Mouse (Mus musculus) testis, adult 2 months (tissue): ENCODE measurements around the gene Ptgir. TPM values are rescaled to one million over a fixed set of nuclear protein-coding genes. Genes with fewer than 3 reads are reported as not detected.

ENCODE experiments used
- H3K27ac ChIP-seq: fragments of 200-500 bp; 2 replicates; pipeline ENCODE4 v1.5.1; 2012; ENCODE audit warnings: low read depth, low read length; ENCODE audit not compliant: control insufficient read depth, insufficient read depth
- H3K27me3 ChIP-seq: fragments of 200-500 bp; 2 replicates; pipeline ENCODE4 v1.6.1; 2012; ENCODE audit warnings: mild to moderate bottlenecking, low read length, moderate library complexity; ENCODE audit not compliant: control insufficient read depth, insufficient read depth
- H3K36me3 ChIP-seq: fragments of 200-500 bp; 2 replicates; pipeline ENCODE4 v1.6.1; 2012; ENCODE audit warnings: mild to moderate bottlenecking, low read length; ENCODE audit not compliant: control insufficient read depth, insufficient read depth
- H3K4me1 ChIP-seq: fragments of 200-500 bp; 2 replicates; pipeline ENCODE4 v1.6.1; 2012; ENCODE audit warnings: low read length; ENCODE audit not compliant: control insufficient read depth, insufficient read depth
- H3K4me3 ChIP-seq: fragments of 200-500 bp; 2 replicates; pipeline ENCODE4 v1.5.1; 2012; ENCODE audit warnings: low read depth, mild to moderate bottlenecking, low read length, moderate library complexity, mixed read lengths; ENCODE audit not compliant: control insufficient read depth
- CTCF ChIP-seq: fragments of 200-500 bp; IDR thresholded peaks from 2 replicates; pipeline ENCODE4 v1.5.1; 2012; ENCODE audit warnings: low read depth, mild to moderate bottlenecking, inconsistent platforms, low read length, moderate library complexity; ENCODE audit not compliant: control insufficient read depth, insufficient read depth, insufficient replicate concordance
- POLR2A ChIP-seq: fragments of 200-500 bp; IDR thresholded peaks from 2 replicates; pipeline ENCODE4 v1.6.1; 2012; ENCODE audit warnings: low read depth, mild to moderate bottlenecking, inconsistent platforms, low read length, moderate library complexity; ENCODE audit not compliant: control insufficient read depth
- polyA plus RNA-seq: library from polyadenylated mRNA; depleted of rRNA; stranded (reverse); fragments of >200 nt; gene quantifications from 2 replicates; pipeline ENCODE4 v1.2.3, GENCODE M21; 2012

Ptgir gene
- polyA plus RNA-seq, 1 experiment: 0.20 TPM

GRCm38 (mm10) chr7:16911904-16912303, 5.6 kb downstream of the Ptgir start:
- H3K27ac ChIP-seq: no peak overlapping the region
- H3K4me3 ChIP-seq: no peak overlapping the region
- no peaks in the 10 kb centered on the region for H3K27me3 ChIP-seq
- no peaks in the 10 kb centered on the region; the same call in 1 of the 2 replicates for H3K36me3 ChIP-seq
- peaks cover 6% of the 10 kb centered on the region; the same call in 1 of the 2 replicates for H3K4me1 ChIP-seq
- TF ChIP-seq CTCF (no peak), POLR2A (no peak)

GRCm38 (mm10) chr7:16912360-16912759, 6.1 kb downstream of the Ptgir start:
- TF ChIP-seq POLR2A: no peak
- no peak for TF ChIP-seq CTCF
- no peaks in the 10 kb centered on the region; the same call in 1 of the 2 replicates for H3K36me3 ChIP-seq

GRCm38 (mm10) chr7:16913806-16914452, 7.6 kb downstream of the Ptgir start:
- Histone ChIP-seq H3K4me3 (no peak overlapping the region), H3K27me3 (no peaks in the 10 kb centered on the region), H3K36me3 (no peaks in the 10 kb centered on the region; the same call in 1 of the 2 replicates), H3K27ac (no peak overlapping the region), H3K4me1 (no peaks in the 10 kb centered on the region)
- TF ChIP-seq POLR2A: no peak
- TF ChIP-seq CTCF: peak; percentile 71

More at GRCm38 (mm10) chr7:16912360-16912759, 6.1 kb downstream of the Ptgir start:
- peaks cover 2% of the 10 kb centered on the region; the same call in 1 of the 2 replicates for H3K4me1 ChIP-seq
- H3K27ac ChIP-seq: no peak overlapping the region
- no peak overlapping the region for H3K4me3 ChIP-seq
- H3K27me3 ChIP-seq: no peaks in the 10 kb centered on the region

GRCm38 (mm10) chr7:16914453-16915343, 8.4 kb downstream of the Ptgir start:
- no peak overlapping the region for H3K4me3 ChIP-seq
- H3K36me3 ChIP-seq: no peaks in the 10 kb centered on the region; the same call in 1 of the 2 replicates
- H3K27ac ChIP-seq: no peak overlapping the region
- H3K27me3 ChIP-seq: no peaks in the 10 kb centered on the region
- peaks cover 2% of the 10 kb centered on the region; the same call in 1 of the 2 replicates for H3K4me1 ChIP-seq
- no peak for TF ChIP-seq CTCF
- no peak for TF ChIP-seq POLR2A

DNA sequence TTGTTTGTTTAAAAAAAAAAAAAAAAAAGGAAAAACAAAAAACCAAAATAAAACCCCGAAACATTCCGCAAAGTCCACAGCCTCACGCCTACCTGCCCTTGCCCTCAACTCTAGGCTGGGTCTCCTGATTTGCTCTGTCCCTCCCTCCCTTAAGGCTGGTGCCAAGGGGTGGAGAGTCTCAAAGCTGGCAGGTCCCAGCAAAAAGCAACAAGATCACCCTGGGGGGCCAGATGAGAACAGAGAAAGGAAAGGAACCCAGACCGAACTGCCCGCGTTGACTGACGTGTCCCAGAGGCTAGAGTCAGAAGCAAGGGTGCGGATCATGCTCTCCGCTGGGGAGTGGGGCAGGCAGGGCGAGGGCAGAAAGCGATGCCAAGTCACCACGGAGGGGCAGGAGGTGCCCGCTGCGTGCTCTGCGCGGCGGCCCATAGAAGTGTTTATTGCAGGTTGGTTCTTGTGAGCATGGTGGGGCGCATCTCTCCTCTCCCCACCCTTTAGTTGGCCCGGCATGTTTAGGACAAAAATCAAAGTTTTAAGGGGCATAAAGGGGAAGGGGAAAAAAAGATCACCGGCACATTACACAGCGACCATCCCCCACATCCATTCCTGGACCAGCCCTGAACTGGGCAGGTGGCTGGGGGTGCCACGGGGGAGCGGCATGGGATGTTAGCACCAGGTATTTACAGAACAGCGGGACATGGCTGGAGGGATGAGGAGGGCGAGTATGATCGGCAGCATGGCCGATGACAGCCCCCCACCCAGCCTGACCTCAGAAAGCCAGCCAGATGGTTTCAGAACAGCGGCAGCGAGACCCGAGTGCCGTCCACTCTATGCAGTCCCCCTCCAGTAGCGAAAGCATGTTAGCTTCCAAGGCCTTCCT, 9.4 kb downstream of the Ptgir start:
- no peak overlapping the region for H3K4me3 ChIP-seq
- no peak overlapping the region for H3K27ac ChIP-seq
- H3K36me3 ChIP-seq: no peaks in the 10 kb centered on the region; the same call in 1 of the 2 replicates
- TF ChIP-seq POLR2A: no peak
- TF ChIP-seq CTCF: no peak
- H3K4me1 ChIP-seq: peaks cover 7% of the 10 kb centered on the region
- no peaks in the 10 kb centered on the region for H3K27me3 ChIP-seq

- H3K4me1 ChIP-seq: peaks cover 12% of the 10 kb centered on the region
- TF ChIP-seq POLR2A (no peak), CTCF (no peak)
- no peak overlapping the region for H3K4me3 ChIP-seq
- no peak overlapping the region for H3K27ac ChIP-seq
- no peaks in the 10 kb centered on the region for H3K27me3 ChIP-seq
- no peaks in the 10 kb centered on the region; the same call in 1 of the 2 replicates for H3K36me3 ChIP-seq
Measured at GRCm38 (mm10) chr7:16916342-16917265, 10.3 kb downstream of the Ptgir start.
